Mouse (Mus musculus): Measurements from ENCODE around the gene Mthfsd. TPM values are rescaled to one million over a fixed set of nuclear protein-coding genes. Genes with fewer than 3 reads are reported as not detected.

Gene Mthfsd
- polyA plus RNA-seq, 1 experiment, result not detected

GRCm38 (mm10) chr8:121132961-121133513 lies 24.8 kb upstream of the Mthfsd start:
- no peak overlapping the region for H3K27ac ChIP-seq (ENCODE audit: insufficient read depth, low read depth, low read length)
- no peak for TF ChIP-seq CTCF (IDR thresholded peaks at IDR 0.05; ENCODE audit: insufficient read depth, low read depth, low read length)
- no peak for TF ChIP-seq POLR2A (IDR thresholded peaks at IDR 0.05; ENCODE audit: insufficient read depth, low read depth, low read length)
- no peak overlapping the region for H3K4me3 ChIP-seq (ENCODE audit: insufficient read depth, low read depth, low read length)
- peaks cover 8% of the 10 kb centered on the region for H3K4me1 ChIP-seq (ENCODE audit: control insufficient read depth, insufficient read depth, low read length)
- whole genome bisulfite sequencing, result 78% methylated on average over 5 of the region's 5 CpGs

- Histone ChIP-seq H3K27ac (ENCODE audit: insufficient read depth, low read depth, low read length) (no peak overlapping the region), H3K4me3 (ENCODE audit: insufficient read depth, low read depth, low read length) (no peak overlapping the region), H3K4me1 (ENCODE audit: control insufficient read depth, insufficient read depth, low read length) (peaks cover 12% of the 10 kb centered on the region)
- TF ChIP-seq CTCF (IDR thresholded peaks at IDR 0.05; ENCODE audit: insufficient read depth, low read depth, low read length) (no peak), POLR2A (IDR thresholded peaks at IDR 0.05; ENCODE audit: insufficient read depth, low read depth, low read length) (no peak)
- WGBS, result 34% methylated on average over 5 of the region's 5 CpGs
These were observed 22.3 kb upstream of the Mthfsd start for GRCm38 (mm10) chr8:121130522-121130921.

DNA sequence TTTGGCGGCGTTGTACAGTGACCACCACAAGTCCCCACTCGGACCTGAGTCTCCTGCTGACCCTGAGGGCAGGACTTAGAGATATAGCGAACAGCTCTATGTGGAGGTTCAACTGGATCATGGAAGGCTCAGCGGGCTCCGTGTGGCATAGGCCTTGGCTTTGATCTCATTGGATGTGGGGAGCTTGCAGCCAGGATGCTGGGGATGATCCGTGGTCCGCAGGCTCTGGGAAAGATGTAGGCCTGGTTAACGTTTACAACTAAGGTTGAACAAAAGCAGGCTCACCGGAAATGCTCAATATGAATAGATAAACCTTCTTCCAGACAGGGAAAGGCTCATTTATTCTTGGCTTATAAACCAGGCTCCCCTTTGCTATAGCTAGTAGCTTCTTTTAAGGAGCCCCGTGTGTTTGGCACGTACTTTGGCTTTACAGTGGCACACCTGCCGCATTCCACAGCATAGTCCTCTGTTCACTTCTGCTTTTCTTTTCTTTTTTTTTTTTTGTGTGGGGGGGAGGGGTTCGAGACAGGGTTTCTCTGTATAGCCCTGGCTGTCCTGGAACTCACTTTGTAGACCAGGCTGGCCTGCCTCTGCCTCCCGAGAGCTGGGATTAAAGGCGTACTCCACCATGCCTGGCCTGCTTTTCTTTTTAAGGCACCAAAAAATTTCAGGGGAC lies 21.2 kb upstream of the Mthfsd start:
- WGBS, result 27% methylated on average over 16 of the region's 16 CpGs
- no peak overlapping the region for H3K27ac ChIP-seq (ENCODE audit: insufficient read depth, low read depth, low read length)
- H3K4me3 ChIP-seq (ENCODE audit: insufficient read depth, low read depth, low read length), result no peak overlapping the region
- TF ChIP-seq CTCF (IDR thresholded peaks at IDR 0.05; ENCODE audit: insufficient read depth, low read depth, low read length) (no peak), POLR2A (IDR thresholded peaks at IDR 0.05; ENCODE audit: insufficient read depth, low read depth, low read length) (no peak)
- peaks cover 12% of the 10 kb centered on the region for H3K4me1 ChIP-seq (ENCODE audit: control insufficient read depth, insufficient read depth, low read length)

DNA sequence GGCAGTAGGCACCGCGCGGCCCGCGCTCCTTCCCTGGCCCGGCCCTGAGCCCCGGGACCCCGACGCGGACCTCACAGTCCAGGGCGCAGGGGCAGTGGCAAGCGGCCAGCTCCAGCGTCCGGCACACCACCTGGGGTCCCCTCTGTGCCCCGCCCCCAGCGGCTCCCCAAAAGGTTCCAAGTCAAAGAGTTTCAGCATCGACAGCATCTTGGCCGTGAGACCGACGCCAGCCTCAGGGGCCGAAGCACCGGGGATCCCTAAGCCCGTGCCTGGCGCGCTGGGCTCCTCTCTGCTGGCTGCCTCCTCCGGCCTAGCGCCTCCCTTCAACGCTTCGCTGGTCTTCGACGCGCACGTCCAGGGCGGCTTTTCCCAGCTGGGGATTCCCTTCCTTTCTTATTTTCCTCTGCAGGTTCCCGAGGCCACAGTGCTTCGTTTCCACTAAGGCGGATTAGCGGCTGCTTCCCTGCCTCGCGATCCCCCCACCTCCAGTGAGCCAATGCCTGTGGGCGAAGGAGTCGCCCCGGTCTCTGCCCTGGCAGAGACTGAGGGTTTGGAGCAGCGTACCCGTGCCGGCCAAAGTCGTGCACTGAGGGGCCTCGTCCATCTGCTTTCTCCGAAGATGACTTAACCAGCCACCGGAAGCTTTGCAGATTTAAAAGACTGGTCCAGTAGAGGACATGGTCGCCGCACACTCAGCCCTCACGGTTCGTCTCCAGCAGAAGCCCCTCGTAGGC lies 20.5 kb upstream of the Mthfsd start:
- 5% methylated on average over 55 of the region's 55 CpGs for WGBS
- TF ChIP-seq POLR2A (IDR thresholded peaks at IDR 0.05; ENCODE audit: insufficient read depth, low read depth, low read length) (no peak), CTCF (IDR thresholded peaks at IDR 0.05; ENCODE audit: insufficient read depth, low read depth, low read length) (no peak)
- H3K4me3 ChIP-seq (ENCODE audit: insufficient read depth, low read depth, low read length), result no peak overlapping the region

GRCm38 (mm10) chr8:121127756-121128375 lies 19.7 kb upstream of the Mthfsd start, which contains the start of gene Foxl1:
TSS of gene Foxl1 (plus strand) at chr8:121127940.
- TF ChIP-seq POLR2A (IDR thresholded peaks at IDR 0.05; ENCODE audit: insufficient read depth, low read depth, low read length) (no peak), CTCF (IDR thresholded peaks at IDR 0.05; ENCODE audit: insufficient read depth, low read depth, low read length) (no peak)
- Histone ChIP-seq H3K4me1 (ENCODE audit: control insufficient read depth, insufficient read depth, low read length) (peaks cover 12% of the 10 kb centered on the region), H3K27ac (ENCODE audit: insufficient read depth, low read depth, low read length) (no peak within 1 kb of the TSS), H3K4me3 (ENCODE audit: insufficient read depth, low read depth, low read length) (no peak within 1 kb of the TSS)
- WGBS, result 2% methylated on average over 43 of the region's 43 CpGs

More for the DNA sequence above, 20.5 kb upstream of the Mthfsd start:
- Histone ChIP-seq H3K27ac (ENCODE audit: insufficient read depth, low read depth, low read length) (no peak overlapping the region), H3K4me1 (ENCODE audit: control insufficient read depth, insufficient read depth, low read length) (peaks cover 12% of the 10 kb centered on the region)

DNA sequence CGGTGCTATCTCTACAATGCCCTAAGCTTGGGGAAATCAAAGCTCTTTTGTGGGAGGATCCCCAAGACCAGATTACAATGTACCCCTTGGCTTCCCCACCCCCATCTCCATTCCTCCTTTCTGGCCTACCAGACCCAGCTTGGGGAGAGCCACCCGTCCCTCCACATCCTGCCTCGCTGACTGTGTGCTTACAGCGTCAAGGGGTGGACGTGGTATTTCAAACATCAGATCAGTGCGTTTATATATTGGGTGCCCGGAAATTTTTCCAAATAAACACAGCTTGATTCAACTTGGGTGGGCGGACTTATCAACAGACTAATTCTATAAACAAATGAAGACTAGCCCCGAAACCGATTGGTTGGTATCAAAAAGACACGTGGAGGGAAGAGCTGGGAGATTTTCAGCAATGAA lies 19.1 kb upstream of the Mthfsd start:
- 8% methylated on average over 11 of the region's 11 CpGs for WGBS
- H3K4me3 ChIP-seq (ENCODE audit: insufficient read depth, low read depth, low read length), result no peak overlapping the region
- H3K27ac ChIP-seq (ENCODE audit: insufficient read depth, low read depth, low read length), result no peak overlapping the region
- TF ChIP-seq POLR2A (IDR thresholded peaks at IDR 0.05; ENCODE audit: insufficient read depth, low read depth, low read length) (no peak), CTCF (IDR thresholded peaks at IDR 0.05; ENCODE audit: insufficient read depth, low read depth, low read length) (no peak)
- peaks cover 12% of the 10 kb centered on the region for H3K4me1 ChIP-seq (ENCODE audit: control insufficient read depth, insufficient read depth, low read length)

DNA sequence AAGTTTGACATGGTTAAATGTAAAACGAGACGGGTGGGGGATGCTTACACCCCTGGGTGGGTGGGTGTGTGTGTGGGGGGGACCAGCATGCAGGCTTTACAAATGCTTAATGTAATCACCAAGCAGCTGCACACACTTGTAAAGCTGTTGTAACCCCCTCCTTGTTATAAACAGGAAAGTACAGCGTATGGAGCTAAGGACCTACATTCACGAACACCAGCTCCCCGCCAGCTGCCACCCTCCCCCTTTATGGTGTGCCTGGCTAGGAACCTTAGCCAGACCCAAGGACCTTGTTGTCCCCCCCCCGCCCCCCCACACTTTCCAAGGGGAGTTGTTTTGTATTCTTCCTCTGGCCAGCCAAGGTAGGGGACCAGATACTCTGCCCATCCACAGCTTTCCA lies 18.5 kb upstream of the Mthfsd start:
- Histone ChIP-seq H3K27ac (ENCODE audit: insufficient read depth, low read depth, low read length) (no peak overlapping the region), H3K4me3 (ENCODE audit: insufficient read depth, low read depth, low read length) (no peak overlapping the region), H3K4me1 (ENCODE audit: control insufficient read depth, insufficient read depth, low read length) (peaks cover 12% of the 10 kb centered on the region)
- no peak for TF ChIP-seq POLR2A (IDR thresholded peaks at IDR 0.05; ENCODE audit: insufficient read depth, low read depth, low read length)
- no peak for TF ChIP-seq CTCF (IDR thresholded peaks at IDR 0.05; ENCODE audit: insufficient read depth, low read depth, low read length)
- WGBS, result 6% methylated on average over 6 of the region's 6 CpGs

GRCm38 (mm10) chr8:121126191-121126590 lies 18.0 kb upstream of the Mthfsd start:
- no peak for TF ChIP-seq CTCF (IDR thresholded peaks at IDR 0.05; ENCODE audit: insufficient read depth, low read depth, low read length)
- TF ChIP-seq POLR2A (IDR thresholded peaks at IDR 0.05; ENCODE audit: insufficient read depth, low read depth, low read length), result no peak
- Histone ChIP-seq H3K4me1 (ENCODE audit: control insufficient read depth, insufficient read depth, low read length) (peaks cover 12% of the 10 kb centered on the region), H3K4me3 (ENCODE audit: insufficient read depth, low read depth, low read length) (no peak overlapping the region), H3K27ac (ENCODE audit: insufficient read depth, low read depth, low read length) (no peak overlapping the region)
- 12% methylated on average over 6 of the region's 6 CpGs for WGBS
